Mouse (Mus musculus) forebrain, embryonic 16.5 days (tissue): ENCODE data around the gene Cygb. TPM values are rescaled to one million over a fixed set of nuclear protein-coding genes. Genes with fewer than 3 reads are reported as not detected.

ENCODE experiments used
- ATAC-seq: fragments of 200-750 bp; cut with Nextera tagmentation; 2 replicates; pipeline ENCODE4 v1.8.0; 2017; ENCODE audit warnings: mild to moderate bottlenecking, moderate library complexity
- H3K27ac ChIP-seq: fragments of 300-500 bp; sonication (generic); 2 replicates; pipeline ENCODE4 v1.5.1; 2014; ENCODE audit warnings: low read length, control low read depth
- H3K27me3 ChIP-seq: fragments of 300-500 bp; sonication (generic); replicated peaks from 2 replicates; pipeline ENCODE4 v1.6.1; 2014; ENCODE audit warnings: low read length; ENCODE audit not compliant: control insufficient read depth, insufficient read depth
- H3K36me3 ChIP-seq: fragments of 300-500 bp; sonication (generic); 2 replicates; pipeline ENCODE4 v1.6.1; 2014; ENCODE audit not compliant: control insufficient read depth, insufficient read depth
- H3K4me1 ChIP-seq: fragments of 300-500 bp; sonication (generic); replicated peaks from 2 replicates; pipeline ENCODE4 v1.6.1; 2014; ENCODE audit warnings: low read length; ENCODE audit not compliant: control insufficient read depth, insufficient read depth
- H3K4me2 ChIP-seq: fragments of 300-500 bp; sonication (generic); 2 replicates; pipeline ENCODE4 v1.6.1; 2014; ENCODE audit warnings: mild to moderate bottlenecking, low read length, control low read depth
- H3K4me3 ChIP-seq: fragments of 300-500 bp; sonication (generic); replicated peaks from 2 replicates; pipeline ENCODE4 v1.5.1; 2014; ENCODE audit warnings: mild to moderate bottlenecking, low read length, control low read depth
- H3K9ac ChIP-seq: fragments of 300-500 bp; sonication (generic); replicated peaks from 2 replicates; pipeline ENCODE4 v1.6.1; 2014; ENCODE audit warnings: low read depth, low read length, control low read depth
- H3K9me3 ChIP-seq: fragments of 300-500 bp; sonication (generic); 2 replicates; pipeline ENCODE4 v1.6.1; 2016; ENCODE audit warnings: low read length; ENCODE audit not compliant: control insufficient read depth
- WGBS: fragments of 180-500 bp; shearing (Covaris S2); extraction: QIAGEN DNeasy Blood & Tissue Kit; methylation state at CpG from one replicate; pipeline ENCODE4 v1.1.7; 2014; 5-methylcytosine and 5-hydroxymethylcytosine counted together
- polyA plus RNA-seq: library from polyadenylated mRNA; unstranded; fragments of >200 nt; fragmentation: Nextera tagmentation; extraction: Ambion mirVana; gene quantifications from 2 replicates; pipeline ENCODE4 v1.2.1, GENCODE M21; 2015

The Cygb gene
- polyA plus RNA-seq, 1 experiment from 2014 or later: 16.6 TPM

DNA sequence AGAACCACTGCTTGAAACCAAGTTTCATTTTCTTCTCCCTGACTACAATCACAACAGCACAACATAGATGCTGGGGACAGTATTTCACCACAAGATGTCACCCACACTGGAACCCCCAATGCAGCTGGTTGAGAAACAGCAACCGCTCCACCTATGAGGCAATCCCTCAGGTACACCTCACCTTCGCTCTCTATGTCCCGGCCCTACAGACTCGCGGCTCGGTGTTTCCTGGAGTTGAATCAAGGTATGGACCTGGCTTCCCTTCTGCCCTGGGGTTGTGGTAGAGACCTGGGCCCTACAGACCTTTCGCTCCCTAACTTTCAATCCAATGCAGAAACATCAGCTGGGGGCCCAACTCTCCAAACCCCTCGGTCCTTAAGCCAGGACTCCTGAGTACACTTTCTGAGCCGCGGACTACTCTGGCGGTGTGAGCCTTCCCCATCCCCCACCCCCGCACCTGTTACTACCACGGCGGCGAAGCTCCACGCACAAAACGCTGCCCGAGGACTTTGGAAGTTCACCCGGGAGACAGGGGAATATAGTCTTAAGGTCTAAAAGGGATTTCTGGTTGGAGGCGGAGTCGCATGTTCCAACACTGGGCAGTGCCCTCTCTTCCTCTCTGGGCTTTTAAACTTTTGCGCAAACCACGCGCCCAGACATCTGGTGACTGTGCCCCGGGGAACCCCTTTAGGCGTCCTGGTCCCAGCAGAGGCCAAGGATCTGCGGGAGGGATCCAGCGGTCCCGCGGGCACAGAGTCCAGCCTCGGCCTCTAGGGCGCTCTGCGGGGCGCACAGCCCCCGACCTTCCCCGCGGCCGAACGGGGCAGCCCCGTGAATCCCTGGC lies 30.6 kb downstream of the Cygb start:
- 7% methylated on average over 40 of the region's 40 CpGs for WGBS
- ATAC-seq: no peak
- H3K27me3 ChIP-seq: peaks cover 23% of the 10 kb centered on the region
- H3K4me2 ChIP-seq: peak overlapping the region; percentile 65
- no peak overlapping the region for H3K27ac ChIP-seq
- H3K4me1 ChIP-seq: peaks cover 26% of the 10 kb centered on the region
- peak overlapping the region; percentile 47 for H3K4me3 ChIP-seq
- no peaks in the 10 kb centered on the region for H3K9me3 ChIP-seq
- H3K36me3 ChIP-seq: no peaks in the 10 kb centered on the region
- H3K9ac ChIP-seq: peak overlapping the region; percentile 49

DNA sequence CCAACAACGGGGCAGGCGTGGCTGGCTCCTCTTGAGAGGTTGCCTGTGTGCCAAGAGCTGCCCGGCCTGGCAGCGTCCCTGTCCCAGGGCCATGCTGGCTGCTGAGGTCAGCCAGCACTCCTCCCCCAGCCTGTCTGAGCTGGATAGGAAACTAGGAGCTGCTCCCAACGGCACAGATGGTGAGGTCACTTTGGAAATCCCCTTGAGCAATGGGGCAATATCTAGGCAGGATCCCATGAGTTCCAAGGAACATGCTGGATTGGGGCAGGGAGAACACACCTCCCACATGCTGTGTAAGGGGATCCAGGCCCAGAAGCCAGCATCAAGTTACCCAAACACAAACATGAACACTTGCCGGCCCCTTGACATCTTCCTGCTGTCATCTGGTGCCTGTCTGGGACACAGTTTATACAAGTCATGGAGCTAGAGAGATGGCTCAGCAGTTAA lies 32.8 kb downstream of the Cygb start:
- H3K27ac ChIP-seq: no peak overlapping the region
- no peak overlapping the region for H3K4me2 ChIP-seq
- H3K4me3 ChIP-seq: no peak overlapping the region
- no peaks in the 10 kb centered on the region for H3K36me3 ChIP-seq
- no peak overlapping the region for H3K9ac ChIP-seq
- peak; percentile 30; the same call in 1 of the 2 replicates for ATAC-seq
- peaks cover 23% of the 10 kb centered on the region for H3K27me3 ChIP-seq
- H3K9me3 ChIP-seq: no peaks in the 10 kb centered on the region
- H3K4me1 ChIP-seq: peaks cover 26% of the 10 kb centered on the region
- WGBS: 40% methylated on average over 6 of the region's 6 CpGs

DNA sequence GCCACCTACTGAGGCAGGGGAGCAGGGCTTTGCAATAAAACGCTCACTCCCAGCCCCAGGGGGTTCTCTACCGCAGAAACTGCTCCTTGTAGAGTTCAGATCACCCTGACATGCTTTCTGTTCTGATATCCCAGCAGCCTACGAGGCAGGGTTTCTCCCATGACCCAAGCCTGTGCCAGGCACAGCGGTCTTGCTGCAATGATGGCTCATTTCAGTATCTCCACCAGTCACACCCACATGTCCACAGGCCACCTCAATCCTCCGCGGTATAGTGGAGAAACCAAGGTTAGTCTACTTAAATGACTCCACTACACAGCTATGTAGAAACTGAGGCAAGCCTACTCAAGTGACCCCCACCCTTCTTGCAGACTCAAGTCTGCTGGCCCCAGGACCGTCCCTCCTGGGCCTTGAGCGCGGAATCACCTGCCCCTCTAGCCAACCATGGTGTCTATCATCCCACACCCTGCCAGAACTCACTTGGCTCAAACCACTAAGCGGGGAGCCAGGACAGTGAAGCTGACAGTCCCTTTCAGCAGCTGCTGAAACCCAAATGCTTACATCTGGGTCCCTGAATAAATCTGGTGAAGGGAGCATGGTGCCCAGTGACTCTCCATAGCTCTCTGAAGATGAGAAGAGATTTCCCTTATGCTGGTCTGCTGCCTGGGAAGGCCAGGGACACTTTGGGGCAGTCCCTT lies 33.4 kb downstream of the Cygb start:
- H3K27ac ChIP-seq: no peak overlapping the region
- H3K4me3 ChIP-seq: no peak overlapping the region
- H3K36me3 ChIP-seq: no peaks in the 10 kb centered on the region
- peaks cover 31% of the 10 kb centered on the region for H3K4me1 ChIP-seq
- H3K9me3 ChIP-seq: no peaks in the 10 kb centered on the region
- ATAC-seq: no peak
- no peak overlapping the region for H3K4me2 ChIP-seq
- no peak overlapping the region for H3K9ac ChIP-seq
- peaks cover 23% of the 10 kb centered on the region for H3K27me3 ChIP-seq
- WGBS: 80% methylated on average over 10 of the region's 10 CpGs

DNA sequence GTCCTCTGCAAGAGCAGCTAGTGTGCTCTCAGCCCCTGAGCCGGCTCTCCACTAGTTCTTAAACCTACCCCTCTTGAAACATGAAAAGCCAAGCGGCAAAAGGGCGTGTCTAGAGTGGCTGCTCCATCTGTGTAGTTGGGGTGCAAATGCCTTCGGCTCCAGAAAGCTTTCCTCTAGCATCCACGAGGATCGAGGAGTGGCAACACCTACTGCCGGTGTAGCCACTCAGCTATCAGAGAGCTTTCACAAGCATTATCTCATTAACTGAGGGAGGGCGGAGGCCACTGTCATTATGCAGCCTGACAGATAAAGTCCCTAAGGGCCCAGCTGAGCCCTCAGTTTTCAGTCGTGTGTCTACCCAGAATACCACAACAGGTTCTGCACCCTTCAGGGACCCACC lies 34.0 kb downstream of the Cygb start:
- ATAC-seq: no peak
- H3K4me3 ChIP-seq: no peak overlapping the region
- H3K4me1 ChIP-seq: peaks cover 31% of the 10 kb centered on the region
- H3K4me2 ChIP-seq: no peak overlapping the region
- no peaks in the 10 kb centered on the region for H3K9me3 ChIP-seq
- no peaks in the 10 kb centered on the region for H3K36me3 ChIP-seq
- H3K27ac ChIP-seq: no peak overlapping the region
- no peak overlapping the region for H3K9ac ChIP-seq
- H3K27me3 ChIP-seq: peaks cover 20% of the 10 kb centered on the region
- WGBS: 44% methylated on average over 9 of the region's 9 CpGs

DNA sequence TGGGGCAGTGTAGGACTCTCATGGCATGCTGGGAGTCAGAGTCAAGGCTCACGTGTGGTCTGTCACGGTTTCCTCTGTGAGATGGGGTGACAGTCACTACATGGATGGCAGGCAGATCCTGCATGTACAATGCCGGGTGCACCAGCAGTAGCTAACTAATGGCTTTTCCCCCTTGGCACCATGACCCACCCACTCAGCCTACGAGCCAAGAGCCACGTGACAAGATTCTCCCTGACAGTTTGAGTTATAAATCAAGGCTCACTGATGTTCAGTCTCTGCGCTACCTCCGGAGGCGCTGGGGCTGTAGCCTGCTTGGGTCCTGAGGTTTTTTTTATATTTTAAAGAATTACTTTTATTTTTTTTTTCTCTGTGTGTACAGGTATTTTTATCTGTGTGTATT lies 34.6 kb downstream of the Cygb start:
- Histone ChIP-seq H3K4me2 (no peak overlapping the region), H3K27me3 (peaks cover 17% of the 10 kb centered on the region), H3K4me1 (peaks cover 31% of the 10 kb centered on the region), H3K27ac (no peak overlapping the region), H3K9ac (no peak overlapping the region), H3K4me3 (no peak overlapping the region), H3K36me3 (no peaks in the 10 kb centered on the region), H3K9me3 (no peaks in the 10 kb centered on the region)
- ATAC-seq: no peak
- WGBS: 71% methylated on average over 8 of the region's 8 CpGs

DNA sequence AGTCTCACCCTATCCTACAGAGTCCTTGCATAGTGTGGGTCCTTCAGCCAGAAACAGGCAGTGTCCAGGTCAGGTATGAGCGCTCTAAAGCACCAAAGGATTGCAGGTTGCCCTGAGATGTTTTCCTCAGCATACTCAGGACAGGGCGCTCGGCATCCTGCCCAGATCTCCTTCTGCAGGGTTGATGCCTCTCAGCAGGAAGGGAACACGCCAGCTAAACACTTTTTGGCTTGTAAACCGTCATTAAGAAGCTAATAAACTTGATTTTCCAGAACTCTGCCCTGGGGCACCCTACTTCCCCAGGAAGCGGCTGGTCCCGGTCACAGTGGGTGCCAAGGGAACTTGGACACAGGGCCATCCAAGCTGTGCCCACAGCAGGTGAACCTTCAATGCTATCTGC lies 35.0 kb downstream of the Cygb start:
- peaks cover 13% of the 10 kb centered on the region for H3K27me3 ChIP-seq
- H3K4me3 ChIP-seq: no peak overlapping the region
- H3K9ac ChIP-seq: no peak overlapping the region
- no peak for ATAC-seq
- H3K36me3 ChIP-seq: no peaks in the 10 kb centered on the region
- 89% methylated on average over 7 of the region's 7 CpGs for WGBS
- no peak overlapping the region for H3K27ac ChIP-seq
- peaks cover 30% of the 10 kb centered on the region for H3K4me1 ChIP-seq
- no peaks in the 10 kb centered on the region for H3K9me3 ChIP-seq
- H3K4me2 ChIP-seq: no peak overlapping the region

DNA sequence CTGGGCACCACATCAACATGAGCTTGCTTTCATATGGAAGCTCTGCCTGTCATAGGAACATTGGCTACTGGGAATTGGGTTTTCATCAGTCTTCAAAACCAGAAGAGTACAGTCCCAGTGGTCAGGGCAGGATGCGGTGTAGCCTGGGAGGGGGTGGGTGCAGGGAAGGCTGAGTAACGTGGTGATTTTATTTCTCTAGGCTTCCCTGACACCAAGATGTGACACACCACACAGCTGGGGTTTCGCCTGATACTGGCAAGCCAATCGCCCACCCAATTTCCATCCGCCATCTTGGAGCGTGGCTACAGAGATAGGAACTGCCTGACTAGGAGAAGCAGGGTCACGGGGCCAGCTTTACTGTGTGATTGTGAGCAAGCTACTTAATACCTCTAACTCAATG lies 35.4 kb downstream of the Cygb start:
- 91% methylated on average over 7 of the region's 7 CpGs for WGBS
- no peak for ATAC-seq
- no peak overlapping the region for H3K9ac ChIP-seq

DNA sequence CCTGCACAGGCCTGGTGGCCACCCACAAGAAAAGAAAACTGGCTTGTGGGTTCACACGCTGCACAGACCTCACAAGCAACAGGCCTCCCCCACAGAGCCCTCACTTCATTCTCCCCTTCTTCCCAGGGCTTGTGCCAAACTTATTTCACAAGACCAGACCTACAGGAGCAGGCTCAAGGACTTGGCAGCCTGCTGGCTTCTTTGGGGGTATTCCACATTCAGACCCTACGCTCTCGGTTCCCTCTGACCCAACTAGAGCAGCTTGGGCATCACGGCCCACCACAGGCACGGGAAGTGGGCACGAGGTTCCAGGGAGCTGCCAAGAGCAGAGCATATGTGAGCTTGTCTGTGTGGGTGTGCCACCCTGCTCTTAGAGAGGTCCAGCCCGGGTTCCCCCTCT lies 36.5 kb downstream of the Cygb start:
- Histone ChIP-seq H3K36me3 (no peaks in the 10 kb centered on the region), H3K4me3 (no peak overlapping the region), H3K27ac (no peak overlapping the region), H3K9me3 (no peaks in the 10 kb centered on the region), H3K4me1 (peaks cover 23% of the 10 kb centered on the region), H3K9ac (no peak overlapping the region), H3K4me2 (no peak overlapping the region), H3K27me3 (peaks cover 1% of the 10 kb centered on the region; the same call in 1 of the 2 replicates)
- ATAC-seq: peak; percentile 15; the same call in 1 of the 2 replicates
- WGBS: 54% methylated on average over 7 of the region's 7 CpGs

More for the DNA sequence above, 35.4 kb downstream of the Cygb start:
- H3K36me3 ChIP-seq: no peaks in the 10 kb centered on the region
- peaks cover 8% of the 10 kb centered on the region for H3K27me3 ChIP-seq
- no peak overlapping the region for H3K4me2 ChIP-seq
- no peak overlapping the region for H3K27ac ChIP-seq
- H3K4me1 ChIP-seq: peaks cover 25% of the 10 kb centered on the region
- H3K4me3 ChIP-seq: no peak overlapping the region
- H3K9me3 ChIP-seq: no peaks in the 10 kb centered on the region

DNA sequence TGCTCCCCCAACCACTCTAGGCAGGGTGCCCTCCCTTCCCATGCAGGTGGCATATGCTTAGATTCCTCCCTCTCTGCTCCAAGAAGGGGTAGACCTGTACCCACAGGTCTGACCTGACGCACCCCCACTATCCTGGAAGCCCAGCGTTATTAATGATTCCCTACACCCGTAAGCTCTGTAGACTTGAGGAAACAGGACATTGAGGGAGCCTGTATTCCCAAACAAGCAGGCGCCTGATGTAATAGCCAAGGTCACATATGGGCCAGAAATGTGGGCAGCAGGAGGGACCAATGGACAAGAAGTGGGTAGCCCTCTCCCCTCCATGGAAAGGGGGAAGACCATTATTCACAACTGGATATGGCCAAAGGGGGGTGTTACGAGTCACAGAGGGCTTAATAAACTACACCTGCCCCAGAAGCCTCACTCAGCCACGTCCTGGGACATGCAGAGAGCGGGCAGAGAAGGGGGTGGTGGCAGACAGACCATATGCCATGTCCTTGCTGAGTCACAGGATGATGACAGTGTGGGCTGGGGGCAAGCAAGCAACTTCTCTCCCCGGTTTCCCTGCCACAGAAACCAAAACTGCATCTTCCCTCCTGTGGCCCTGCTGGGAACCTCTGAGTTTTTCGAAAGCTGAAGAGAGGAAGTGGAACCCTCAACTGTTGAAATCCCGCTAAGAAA lies 37.5 kb downstream of the Cygb start:
- Histone ChIP-seq H3K27me3 (no peaks in the 10 kb centered on the region), H3K27ac (no peak overlapping the region), H3K9ac (no peak overlapping the region), H3K9me3 (no peaks in the 10 kb centered on the region), H3K4me1 (peaks cover 19% of the 10 kb centered on the region), H3K4me2 (no peak overlapping the region), H3K36me3 (no peaks in the 10 kb centered on the region), H3K4me3 (no peak overlapping the region)
- ATAC-seq: no peak
- 75% methylated on average over 10 of the region's 10 CpGs for WGBS
